Mouse (Mus musculus) macrophage (primary cell): ENCODE data around the gene Sf3a1. TPM values are rescaled to one million over a fixed set of nuclear protein-coding genes. Genes with fewer than 3 reads are reported as not detected.

Experiments used
- H3K27ac ChIP-seq: fragments of 350-480 bp; formaldehyde crosslinking; 2 replicates; pipeline ENCODE4 v1.9.0; 2021
- H3K36me3 ChIP-seq: fragments of 350-480 bp; formaldehyde crosslinking; 2 replicates; pipeline ENCODE4 v1.9.0; 2021; ENCODE audit errors: inconsistent target
- H3K4me3 ChIP-seq: fragments of 350-480 bp; formaldehyde crosslinking; 2 replicates; pipeline ENCODE4 v1.9.0; 2021; ENCODE audit errors: inconsistent target
- H3K79me2 ChIP-seq: fragments of 350-480 bp; formaldehyde crosslinking; 2 replicates; pipeline ENCODE4 v1.9.0; 2021; ENCODE audit errors: inconsistent target
- WGBS: methylation state at CpG from one replicate; pipeline ENCODE4 v1.1.7; 2026; ENCODE audit warnings: inconsistent platforms; ENCODE audit not compliant: missing documents; 5-methylcytosine and 5-hydroxymethylcytosine counted together
- polyA plus RNA-seq: library from polyadenylated mRNA; stranded (reverse); fragments of 250-400 nt; gene quantifications from 3 replicates; pipeline ENCODE4 v1.2.4, GENCODE M21; 2018; ENCODE audit warnings: inconsistent platforms

The Sf3a1 gene
- polyA plus RNA-seq, 1 experiment from 2014 or later = 29.8 TPM

- Histone ChIP-seq H3K4me3 (no peak overlapping the region), H3K36me3 (no peaks in the 10 kb centered on the region), H3K79me2 (no peaks in the 10 kb centered on the region), H3K27ac (peak overlapping the region; percentile 68)
- 28% methylated on average over 16 of the region's 17 CpGs for WGBS
Observed at GRCm38 (mm10) chr11:4222046-4222950, 62.1 kb downstream of the Sf3a1 start.

DNA sequence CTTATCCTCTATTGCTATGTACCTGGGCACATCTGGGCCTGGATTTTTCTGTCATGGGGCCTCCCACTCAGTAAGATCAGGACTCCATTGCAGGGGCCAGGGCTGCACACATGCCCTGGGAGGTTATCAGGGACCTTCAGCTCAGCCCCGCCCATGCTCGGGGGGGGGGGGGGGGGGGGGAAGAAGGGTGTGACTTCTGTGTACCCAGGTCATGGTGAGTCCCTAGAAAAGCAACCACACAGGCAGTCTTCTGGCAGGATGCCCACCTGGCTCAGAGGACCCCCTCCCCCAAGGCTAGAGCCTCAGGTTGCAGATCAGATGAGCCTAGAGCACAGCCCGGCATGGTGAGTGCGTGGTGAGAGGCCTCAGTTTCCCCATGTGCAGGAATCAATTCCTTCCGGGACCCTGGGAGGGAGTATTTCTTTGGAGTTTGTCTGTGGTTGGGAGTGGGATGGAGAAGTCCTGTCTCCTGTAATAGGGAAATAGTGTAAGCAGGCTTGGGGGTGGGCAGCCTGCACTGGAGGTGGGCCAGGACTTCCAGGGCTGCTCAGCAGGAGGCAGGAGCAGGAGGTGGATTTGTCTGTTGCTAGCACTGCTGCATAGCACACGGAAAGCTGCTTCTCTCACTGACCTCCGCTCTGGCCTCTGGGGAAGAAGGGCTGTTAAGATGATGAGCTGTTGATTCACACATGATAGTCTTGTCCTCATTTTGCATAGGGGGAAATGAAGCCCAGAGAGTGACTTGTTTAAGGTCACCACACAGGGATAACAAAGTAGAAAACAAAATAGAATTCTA lies 63.4 kb downstream of the Sf3a1 start:
- WGBS = 55% methylated on average over 4 of the region's 7 CpGs
- no peaks in the 10 kb centered on the region for H3K79me2 ChIP-seq
- H3K27ac ChIP-seq = no peak overlapping the region
- H3K4me3 ChIP-seq = no peak overlapping the region
- H3K36me3 ChIP-seq = no peaks in the 10 kb centered on the region

GRCm38 (mm10) chr11:4224223-4224622 lies 64.1 kb downstream of the Sf3a1 start:
- no peak overlapping the region for H3K27ac ChIP-seq
- H3K36me3 ChIP-seq = no peaks in the 10 kb centered on the region
- WGBS = 56% methylated on average over 2 of the region's 2 CpGs
- H3K79me2 ChIP-seq = no peaks in the 10 kb centered on the region
- no peak overlapping the region for H3K4me3 ChIP-seq

DNA sequence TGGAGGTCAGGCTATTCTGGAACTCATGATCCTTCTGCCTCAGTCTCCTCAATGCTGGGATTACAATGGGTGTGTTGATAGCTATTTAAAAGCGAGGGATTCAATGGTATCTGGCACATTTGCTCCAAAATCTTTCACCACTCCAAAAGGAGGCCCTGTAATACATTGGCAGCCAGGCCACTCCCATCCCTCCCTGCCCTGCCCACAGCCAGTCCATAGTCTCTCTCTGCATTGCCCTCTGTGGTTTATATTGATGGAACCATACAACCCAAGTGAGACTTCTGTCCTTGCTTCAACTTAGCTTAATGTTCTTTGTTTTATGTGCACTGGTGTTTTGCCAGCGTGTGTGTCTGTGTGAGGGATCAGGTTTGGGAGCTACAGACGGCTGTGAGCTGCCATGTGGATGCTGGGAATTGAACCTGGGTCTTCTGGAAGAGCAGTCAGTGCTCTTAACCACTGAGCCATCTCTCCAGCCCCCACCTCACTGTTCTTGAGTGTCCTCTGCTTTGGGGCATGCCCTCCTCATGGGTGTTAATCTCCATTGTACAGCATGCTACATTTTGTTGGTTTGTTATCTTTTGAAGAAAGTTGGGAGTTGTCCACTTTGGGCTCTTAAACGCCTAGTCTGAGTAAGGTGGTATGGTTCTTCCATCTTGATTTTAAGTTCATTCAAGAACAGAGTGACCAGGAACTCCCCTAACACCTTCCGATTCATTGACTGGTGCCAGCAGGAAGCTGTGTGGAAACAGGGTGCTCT lies 66.6 kb downstream of the Sf3a1 start:
- no peak overlapping the region for H3K27ac ChIP-seq
- 96% methylated on average over 5 of the region's 5 CpGs for WGBS
- H3K79me2 ChIP-seq = no peaks in the 10 kb centered on the region
- no peak overlapping the region for H3K4me3 ChIP-seq
- H3K36me3 ChIP-seq = no peaks in the 10 kb centered on the region

DNA sequence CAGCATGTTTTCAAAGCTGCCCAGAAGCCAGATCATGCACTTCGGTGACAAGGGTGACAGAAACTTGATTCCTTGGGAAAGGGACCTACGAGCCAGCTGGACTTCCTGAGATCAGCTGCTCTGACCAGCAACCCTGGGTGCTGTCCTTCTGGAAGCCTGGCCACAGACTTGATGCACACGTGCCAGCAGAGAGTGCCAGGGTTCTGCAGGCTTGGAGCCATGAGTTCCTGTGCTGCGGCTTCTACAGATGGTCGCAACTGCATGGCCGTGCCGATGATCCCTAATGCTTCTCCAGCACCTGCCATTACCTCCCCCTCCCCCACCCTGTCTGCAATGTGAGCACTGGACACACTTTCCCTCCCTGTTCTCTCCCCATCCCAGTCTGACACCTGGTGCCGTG lies 68.3 kb downstream of the Sf3a1 start:
- no peaks in the 10 kb centered on the region for H3K79me2 ChIP-seq
- H3K27ac ChIP-seq = no peak overlapping the region
- H3K4me3 ChIP-seq = no peak overlapping the region
- 73% methylated on average over 6 of the region's 8 CpGs for WGBS
- H3K36me3 ChIP-seq = no peaks in the 10 kb centered on the region

DNA sequence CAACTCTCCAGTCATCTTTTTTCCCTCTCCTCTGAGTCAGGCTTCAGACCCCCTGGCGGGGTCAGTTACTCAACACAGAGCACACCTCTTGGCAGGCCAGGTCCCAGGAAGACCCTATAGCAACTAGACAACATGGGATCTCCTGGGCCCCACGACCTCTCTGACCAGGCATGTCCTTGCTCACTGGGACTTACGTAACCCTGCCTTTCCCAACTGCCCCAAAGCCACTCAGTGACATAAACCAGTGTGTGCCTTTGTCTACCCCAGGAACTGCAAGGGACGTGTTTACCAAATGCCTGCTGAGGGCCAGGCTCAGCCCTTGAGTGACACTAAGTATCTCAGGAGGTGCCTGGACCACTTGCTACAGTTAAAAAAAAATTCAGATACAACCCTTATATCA lies 69.7 kb downstream of the Sf3a1 start:
- 62% methylated on average over 4 of the region's 4 CpGs for WGBS
- H3K27ac ChIP-seq = no peak overlapping the region

DNA sequence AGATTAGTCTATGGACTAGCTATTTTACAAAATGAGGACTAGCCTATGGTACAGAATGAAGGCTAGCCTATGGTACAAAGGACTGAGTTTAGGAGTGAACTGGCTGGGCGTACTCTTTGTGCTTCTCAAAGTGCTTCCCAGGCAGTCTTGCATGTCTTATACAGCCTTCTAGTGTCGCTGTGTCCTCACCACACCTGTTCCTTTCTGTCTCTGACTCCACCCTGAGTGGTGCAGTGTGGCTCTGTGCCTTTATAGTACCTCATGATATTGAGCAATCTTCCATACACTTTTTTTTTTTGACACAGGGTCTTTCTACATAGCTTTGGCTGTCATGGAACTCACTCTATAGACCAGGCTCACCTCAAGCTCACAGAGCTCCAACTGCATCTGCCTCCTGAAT lies 71.3 kb downstream of the Sf3a1 start:
- no peaks in the 10 kb centered on the region for H3K36me3 ChIP-seq
- no peak overlapping the region for H3K4me3 ChIP-seq
- H3K79me2 ChIP-seq = no peaks in the 10 kb centered on the region
- no peak overlapping the region for H3K27ac ChIP-seq
- WGBS = 100% methylated on average over 2 of the region's 2 CpGs

More for the DNA sequence above, 69.7 kb downstream of the Sf3a1 start:
- no peaks in the 10 kb centered on the region for H3K36me3 ChIP-seq
- H3K4me3 ChIP-seq = no peak overlapping the region
- no peaks in the 10 kb centered on the region for H3K79me2 ChIP-seq

Other genes with a start within 250 kb of the Sf3a1 start
- 7.6 to 21.0 TPM (median 11.5 TPM) in 3 replicates for gene Slc35e4, start 245.7 kb upstream of the Sf3a1 start, polyA plus RNA-seq
- gene Tcn2, start 228.2 kb upstream of the Sf3a1 start, polyA plus RNA-seq = 146 to 274 TPM (median 178 TPM) in 3 replicates
- 48.4 to 113 TPM (median 80.4 TPM) in 3 replicates for gene Pes1, start 196.4 kb upstream of the Sf3a1 start, polyA plus RNA-seq
- not detected in 3 replicates for gene 4930556J24Rik, start 183.6 kb upstream of the Sf3a1 start, polyA plus RNA-seq
- not detected in 3 replicates for gene Gal3st1, start 176.7 kb upstream of the Sf3a1 start, polyA plus RNA-seq
- gene Sec14l4, start 128.9 kb upstream of the Sf3a1 start, polyA plus RNA-seq = not detected in 3 replicates
- gene Sec14l3, start 95.5 kb upstream of the Sf3a1 start, polyA plus RNA-seq = not detected in 3 replicates
- 1.4 to 1.6 TPM (median 1.5 TPM) in 3 replicates for gene Mtfp1, start 64.9 kb upstream of the Sf3a1 start, polyA plus RNA-seq
- 0.12 to 0.22 TPM (median 0.15 TPM) in 3 replicates for gene Sec14l2, start 36.9 kb upstream of the Sf3a1 start, polyA plus RNA-seq
- 7.0 to 14.0 TPM (median 11.5 TPM) in 3 replicates for gene Rnf215, start 25.1 kb upstream of the Sf3a1 start, polyA plus RNA-seq
- gene Ccdc157, start 57 bp upstream of the Sf3a1 start, polyA plus RNA-seq = 0.62 to 1.1 TPM (median 1.0 TPM) in 3 replicates
- gene Tbc1d10a, start 26.4 kb downstream of the Sf3a1 start, polyA plus RNA-seq = 9.4 to 23.8 TPM (median 16.5 TPM) in 3 replicates
- gene Castor1, start 57.9 kb downstream of the Sf3a1 start, polyA plus RNA-seq = 2.2 to 3.4 TPM (median 2.2 TPM) in 3 replicates
- gene Osm, start 76.1 kb downstream of the Sf3a1 start, polyA plus RNA-seq = 9.4 to 10.8 TPM (median 9.9 TPM) in 3 replicates
- 0.06 to 0.14 TPM in 2 of 3 replicates, not detected in the other for gene Lif, start 97.2 kb downstream of the Sf3a1 start, polyA plus RNA-seq